Mouse (Mus musculus): Measurements from ENCODE around the gene Cox7a2l. TPM values are rescaled to one million over a fixed set of nuclear protein-coding genes. Genes with fewer than 3 reads are reported as not detected.

Gene Cox7a2l
- total RNA-seq, 1 experiment, result 139 TPM

GRCm38 (mm10) chr17:83548501-83549233 is 31.5 kb upstream of the Cox7a2l start:
- H3K9ac ChIP-seq (ENCODE audit: insufficient read depth, low read depth, low read length, poor library complexity, severe bottlenecking), result no peak overlapping the region
- in situ Hi-C loops (cut with MboI; ENCODE audit: low sequenced_read_pairs in 2 of 2, unreplicated experiment in 2 of 2), result no loop called here
- no peak for DNase-seq (ENCODE audit: low read depth, low spot score)

GRCm38 (mm10) chr17:83547145-83547544 is 30.0 kb upstream of the Cox7a2l start:
- Histone ChIP-seq H3K4me1 (ENCODE audit: control insufficient read depth in 2 of 2, insufficient read depth in 2 of 2, low read length in 2 of 2, poor library complexity in 1 of 2) (peaks cover 6 to 20% of the 10 kb centered on the region in 2 experiments; a peak in 3 of 4 replicates), H3K27ac (ENCODE audit: insufficient read depth, low read depth, low read length, poor library complexity, severe bottlenecking) (no peak overlapping the region), H3K9ac (ENCODE audit: insufficient read depth, low read depth, low read length, poor library complexity, severe bottlenecking) (no peak overlapping the region), H3K4me3 (ENCODE audit: insufficient read depth in 1 of 2, low read depth in 1 of 2, low read length in 2 of 2, poor library complexity in 1 of 2, severe bottlenecking in 1 of 2) (no peak overlapping the region), H3K9me3 (ENCODE audit: control insufficient read depth, insufficient read depth, low read depth, low read length) (no peaks in the 10 kb centered on the region), H3K36me3 (ENCODE audit: control insufficient read depth, insufficient read depth, low read length, poor library complexity, severe bottlenecking) (no peaks in the 10 kb centered on the region)
- in situ Hi-C loops (cut with MboI; ENCODE audit: low sequenced_read_pairs in 2 of 2, unreplicated experiment in 2 of 2), result no loop called here
- TF ChIP-seq HCFC1 (IDR thresholded peaks at IDR 0.05; ENCODE audit: borderline replicate concordance, insufficient read depth, low read length), result no peak
- no peak for TF ChIP-seq ZC3H11A (IDR thresholded peaks at IDR 0.05; ENCODE audit: borderline replicate concordance, low read depth, low read length)
- TF ChIP-seq ZNF384 (IDR thresholded peaks at IDR 0.05; ENCODE audit: low read depth, low read length), result no peak
- no peak for TF ChIP-seq CHD2 (IDR thresholded peaks at IDR 0.05; ENCODE audit: low read depth, low read length)
- DNase-seq (ENCODE audit: low read depth, low spot score), result no peak

More at GRCm38 (mm10) chr17:83548501-83549233, 31.5 kb upstream of the Cox7a2l start:
- TF ChIP-seq CHD2 (IDR thresholded peaks at IDR 0.05; ENCODE audit: low read depth, low read length) (no peak), ZNF384 (IDR thresholded peaks at IDR 0.05; ENCODE audit: low read depth, low read length) (no peak), ZC3H11A (IDR thresholded peaks at IDR 0.05; ENCODE audit: borderline replicate concordance, low read depth, low read length) (no peak), HCFC1 (IDR thresholded peaks at IDR 0.05; ENCODE audit: borderline replicate concordance, insufficient read depth, low read length) (no peak), MAFK (IDR thresholded peaks at IDR 0.05; ENCODE audit: insufficient read depth, low read depth, low read length) (no peak)
- H3K9me3 ChIP-seq (ENCODE audit: control insufficient read depth, insufficient read depth, low read depth, low read length), result no peaks in the 10 kb centered on the region
- H3K27ac ChIP-seq (ENCODE audit: insufficient read depth, low read depth, low read length, poor library complexity, severe bottlenecking), result no peak overlapping the region
- H3K4me3 ChIP-seq (ENCODE audit: insufficient read depth in 1 of 2, low read depth in 1 of 2, low read length in 2 of 2, poor library complexity in 1 of 2, severe bottlenecking in 1 of 2), result no peak overlapping the region
- H3K36me3 ChIP-seq (ENCODE audit: control insufficient read depth, insufficient read depth, low read length, poor library complexity, severe bottlenecking), result no peaks in the 10 kb centered on the region
- H3K4me1 ChIP-seq (ENCODE audit: control insufficient read depth in 2 of 2, insufficient read depth in 2 of 2, low read length in 2 of 2, poor library complexity in 1 of 2), result peaks cover 6 to 22% of the 10 kb centered on the region in 2 experiments; a peak in 3 of 4 replicates

GRCm38 (mm10) chr17:83545756-83546742 is 28.9 kb upstream of the Cox7a2l start:
- H3K4me1 ChIP-seq (ENCODE audit: control insufficient read depth in 2 of 2, insufficient read depth in 2 of 2, low read length in 2 of 2, poor library complexity in 1 of 2), result peaks cover 6 to 20% of the 10 kb centered on the region in 2 experiments; a peak in 3 of 4 replicates
- DNase-seq (ENCODE audit: low read depth, low spot score), result no peak
- no peak for TF ChIP-seq HCFC1 (IDR thresholded peaks at IDR 0.05; ENCODE audit: borderline replicate concordance, insufficient read depth, low read length)
- no peak for TF ChIP-seq MAFK (IDR thresholded peaks at IDR 0.05; ENCODE audit: insufficient read depth, low read depth, low read length)
- TF ChIP-seq ZNF384 (IDR thresholded peaks at IDR 0.05; ENCODE audit: low read depth, low read length), result no peak
- TF ChIP-seq ZC3H11A (IDR thresholded peaks at IDR 0.05; ENCODE audit: borderline replicate concordance, low read depth, low read length), result no peak
- no peak for TF ChIP-seq CHD2 (IDR thresholded peaks at IDR 0.05; ENCODE audit: low read depth, low read length)
- no peak overlapping the region for H3K27ac ChIP-seq (ENCODE audit: insufficient read depth, low read depth, low read length, poor library complexity, severe bottlenecking)
- H3K4me3 ChIP-seq (ENCODE audit: insufficient read depth in 1 of 2, low read depth in 1 of 2, low read length in 2 of 2, poor library complexity in 1 of 2, severe bottlenecking in 1 of 2), result no peak overlapping the region
- no peaks in the 10 kb centered on the region for H3K36me3 ChIP-seq (ENCODE audit: control insufficient read depth, insufficient read depth, low read length, poor library complexity, severe bottlenecking)
- no peaks in the 10 kb centered on the region for H3K9me3 ChIP-seq (ENCODE audit: control insufficient read depth, insufficient read depth, low read depth, low read length)
- in situ Hi-C loops (cut with MboI; ENCODE audit: low sequenced_read_pairs in 2 of 2, unreplicated experiment in 2 of 2), result no loop called here
- H3K9ac ChIP-seq (ENCODE audit: insufficient read depth, low read depth, low read length, poor library complexity, severe bottlenecking), result no peak overlapping the region

- Histone ChIP-seq H3K4me1 (ENCODE audit: control insufficient read depth in 2 of 2, insufficient read depth in 2 of 2, low read length in 2 of 2, poor library complexity in 1 of 2) (peaks cover 6 to 20% of the 10 kb centered on the region in 2 experiments; a peak in 3 of 4 replicates), H3K27ac (ENCODE audit: insufficient read depth, low read depth, low read length, poor library complexity, severe bottlenecking) (no peak overlapping the region), H3K4me3 (ENCODE audit: insufficient read depth in 1 of 2, low read depth in 1 of 2, low read length in 2 of 2, poor library complexity in 1 of 2, severe bottlenecking in 1 of 2) (no peak overlapping the region), H3K36me3 (ENCODE audit: control insufficient read depth, insufficient read depth, low read length, poor library complexity, severe bottlenecking) (no peaks in the 10 kb centered on the region), H3K9me3 (ENCODE audit: control insufficient read depth, insufficient read depth, low read depth, low read length) (no peaks in the 10 kb centered on the region), H3K9ac (ENCODE audit: insufficient read depth, low read depth, low read length, poor library complexity, severe bottlenecking) (no peak overlapping the region)
- in situ Hi-C loops (cut with MboI; ENCODE audit: low sequenced_read_pairs in 2 of 2, unreplicated experiment in 2 of 2), result no loop called here
- no peak for DNase-seq (ENCODE audit: low read depth, low spot score)
- no peak for TF ChIP-seq CHD2 (IDR thresholded peaks at IDR 0.05; ENCODE audit: low read depth, low read length)
- TF ChIP-seq HCFC1 (IDR thresholded peaks at IDR 0.05; ENCODE audit: borderline replicate concordance, insufficient read depth, low read length), result no peak
- TF ChIP-seq MAFK (IDR thresholded peaks at IDR 0.05; ENCODE audit: insufficient read depth, low read depth, low read length), result no peak
- no peak for TF ChIP-seq ZC3H11A (IDR thresholded peaks at IDR 0.05; ENCODE audit: borderline replicate concordance, low read depth, low read length)
- TF ChIP-seq ZNF384 (IDR thresholded peaks at IDR 0.05; ENCODE audit: low read depth, low read length), result no peak
Measured at GRCm38 (mm10) chr17:83545259-83545658, 28.1 kb upstream of the Cox7a2l start.
